Mouse (Mus musculus): ENCODE data around the gene Nedd9.

Nedd9 gene

GRCm38 (mm10) chr13:41410191-41411074 is 76.7 kb downstream of the Nedd9 start:
- DNase-seq (ENCODE audit: low read depth) = no peak

GRCm38 (mm10) chr13:41409291-41409690 is 77.9 kb downstream of the Nedd9 start:
- no peak for DNase-seq (ENCODE audit: low read depth)

- DNase-seq (ENCODE audit: low read depth) = no peak
These were observed 78.7 kb downstream of the Nedd9 start for GRCm38 (mm10) chr13:41408374-41408952.

GRCm38 (mm10) chr13:41405009-41405408 is 82.2 kb downstream of the Nedd9 start:
- no peak for DNase-seq (ENCODE audit: low read depth)

GRCm38 (mm10) chr13:41403838-41404237 is 83.3 kb downstream of the Nedd9 start:
- DNase-seq (ENCODE audit: low read depth) = peak; percentile 83

GRCm38 (mm10) chr13:41402441-41403003 is 84.6 kb downstream of the Nedd9 start:
- no peak for DNase-seq (ENCODE audit: low read depth)

- DNase-seq (ENCODE audit: low read depth) = no peak
These were observed 85.4 kb downstream of the Nedd9 start for GRCm38 (mm10) chr13:41401775-41402174.

GRCm38 (mm10) chr13:41400289-41400688 is 86.9 kb downstream of the Nedd9 start:
- no peak for DNase-seq (ENCODE audit: low read depth)

- DNase-seq (ENCODE audit: low read depth) = no peak
These were observed 95.0 kb downstream of the Nedd9 start for GRCm38 (mm10) chr13:41392191-41392590.

GRCm38 (mm10) chr13:41390698-41391097 is 96.5 kb downstream of the Nedd9 start:
- no peak for DNase-seq (ENCODE audit: low read depth)

- DNase-seq (ENCODE audit: low read depth) = peak; percentile 74
These were observed 100.6 kb downstream of the Nedd9 start for GRCm38 (mm10) chr13:41386581-41386980.

GRCm38 (mm10) chr13:41384896-41385295 is 102.3 kb downstream of the Nedd9 start:
- no peak for DNase-seq (ENCODE audit: low read depth)

GRCm38 (mm10) chr13:41382635-41383034 is 104.5 kb downstream of the Nedd9 start:
- no peak for DNase-seq (ENCODE audit: low read depth)

GRCm38 (mm10) chr13:41381806-41382546 is 105.2 kb downstream of the Nedd9 start:
- no peak for DNase-seq (ENCODE audit: low read depth)

GRCm38 (mm10) chr13:41381041-41381805 is 105.9 kb downstream of the Nedd9 start:
- DNase-seq (ENCODE audit: low read depth) = no peak

- DNase-seq (ENCODE audit: low read depth) = no peak
These were observed 107.2 kb downstream of the Nedd9 start for GRCm38 (mm10) chr13:41379951-41380465.

- no peak for DNase-seq (ENCODE audit: low read depth)
These were observed 108.7 kb downstream of the Nedd9 start for GRCm38 (mm10) chr13:41378462-41378861.

GRCm38 (mm10) chr13:41377856-41378255 is 109.3 kb downstream of the Nedd9 start:
- DNase-seq (ENCODE audit: low read depth) = no peak

GRCm38 (mm10) chr13:41377011-41377431 is 110.1 kb downstream of the Nedd9 start:
- DNase-seq (ENCODE audit: low read depth) = no peak

GRCm38 (mm10) chr13:41376111-41376510 is 111.1 kb downstream of the Nedd9 start:
- DNase-seq (ENCODE audit: low read depth) = no peak

- DNase-seq (ENCODE audit: low read depth) = no peak
These were observed 111.5 kb downstream of the Nedd9 start for GRCm38 (mm10) chr13:41375696-41376095.

All from fibroblast of lung, adult 2 months (primary cell).